Mouse (Mus musculus): ENCODE measurements at regions not wholly inside any gene's neighbourhood (a gene's known extent, or its start where the extent isn't known, plus 50 kb on each side); places are given as distances from the start of the nearest gene placed in this dataset.

- TF ChIP-seq CTCF (IDR thresholded peaks at IDR 0.05; ENCODE audit: insufficient read depth, low read length) (no peak), POLR2A (IDR thresholded peaks at IDR 0.05; ENCODE audit: borderline replicate concordance, extremely low read depth, low read depth, low read length) (no peak)
These were observed 227.9 kb downstream of the Rnd3 start for GRCm38 (mm10) chr2:50921002-50921401.

Data from lung, adult 2 months (tissue).